Comparison of ENCODE assay signal across 21 mouse cellular contexts in the genomic region with DNA sequence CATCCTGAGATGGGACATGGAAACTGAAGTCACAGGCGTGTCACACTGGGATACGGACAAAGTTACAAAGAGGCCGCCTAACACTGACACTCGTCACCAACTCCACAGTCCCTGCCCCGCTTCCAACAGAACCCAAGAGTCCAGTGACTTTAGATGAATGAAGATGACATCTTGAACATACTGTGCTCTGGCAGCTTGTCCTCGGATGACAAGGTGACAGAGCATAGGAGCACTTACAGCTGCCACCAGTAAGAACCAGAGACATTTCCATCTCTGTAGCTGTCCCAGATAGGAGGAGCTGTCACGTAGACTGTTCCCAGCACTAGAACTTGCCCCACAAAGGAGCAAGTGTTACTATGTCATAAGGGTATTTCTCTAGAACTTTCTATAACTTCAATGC. TPM values are rescaled to one million over a fixed set of nuclear protein-coding genes. Genes with fewer than 3 reads are reported as not detected.
A peak's percentile ranks its signal among the peaks of the same experiment; 100 is the strongest.
DNase-seq lines count a peak whose midpoint lies in the region; ATAC-seq and TF ChIP-seq lines count a peak whose summit lies in the region.
"Had no signal": no experiment of that assay in that cellular context is flagged by ENCODE, and none has a peak within 500 bp of the region (broad histone marks: within the 10 kb centered on the region; RNA-seq: fewer than 3 reads in every experiment).

No protein-coding gene starts in this region.

- TF ChIP-seq CTCF in heart, adult 2 months (IDR thresholded peaks at IDR 0.05), result no peak
- TF ChIP-seq CTCF in heart, postnatal 0 days (IDR thresholded peaks at IDR 0.05; ENCODE audit: low read depth), result 0 out of 2 replicates have a peak, but pooled peaks have one; percentile 3
- TF ChIP-seq CTCF in layer of hippocampus, adult 2 months (conservative IDR thresholded peaks at IDR 0.05), result no peak

- WGBS in heart, adult 2 months, result 62% methylated on average over 7 of the region's 7 CpGs
- WGBS in heart, embryonic 13.5 days, result 44% methylated on average over 7 of the region's 7 CpGs
- WGBS in heart, postnatal 0 days, result 38% methylated on average over 7 of the region's 7 CpGs

- H3K9me3 ChIP-seq in heart, embryonic 13.5 days, result no peaks in the 10 kb centered on the region
- no peaks in the 10 kb centered on the region for H3K9me3 ChIP-seq in heart, postnatal 0 days (replicated peaks; ENCODE audit: control insufficient read depth, low read length)
- H3K9me3 ChIP-seq: embryonic facial prominence, embryonic 12.5 days; forebrain, embryonic 12.5 days; G1E; limb, embryonic 12.5 days; liver, embryonic 12.5 days had no signal

- ATAC-seq in heart, embryonic 13.5 days (ENCODE audit: extremely low read depth, insufficient number of reproducible peaks, low FRiP score, low TSS enrichment), result no peak
- ATAC-seq in heart, postnatal 0 days (ENCODE audit: insufficient read depth, low read depth), result peak; percentile 49
- ATAC-seq: intestine, postnatal 0 days; liver, embryonic 12.5 days; Patski had no signal

- H3K4me1 ChIP-seq in heart, adult 2 months (ENCODE audit: control insufficient read depth, insufficient read depth, low read length), result peaks cover 41% of the 10 kb centered on the region
- H3K4me1 ChIP-seq in heart, embryonic 13.5 days, result peaks cover 70% of the 10 kb centered on the region
- peaks cover 50% of the 10 kb centered on the region for H3K4me1 ChIP-seq in heart, postnatal 0 days (ENCODE audit: control insufficient read depth, insufficient read depth)

- DNase-seq in heart, adult 2 months, result peak in 1 of 2 experiments; percentile 53
- DNase-seq in heart, postnatal 25 days (ENCODE audit: low spot score), result no peak
- DNase-seq in heart, postnatal 0 days (ENCODE audit: low spot score), result peak; percentile 70
- DNase-seq in lung, postnatal 36 days, result peak; percentile 60
- DNase-seq in adrenal gland, adult 8-10 months, result no peak
- no peak for DNase-seq in layer of hippocampus, adult 2 months (ENCODE audit: low spot score in 2 of 2)
- DNase-seq: cerebellum, adult 2 months; cerebellum, postnatal 25 days; kidney, postnatal 25 days; midbrain, embryonic 14.5 days; right cerebral cortex, postnatal 14 days; spleen, adult 18-20 months had no signal

- peak; percentile 96 for TF ChIP-seq EP300 in heart, adult 2 months (IDR thresholded peaks at IDR 0.05; ENCODE audit: insufficient read depth, low read depth, low read length)
- peak; percentile 67; the same call in 1 of the 2 replicates for TF ChIP-seq EP300 in heart, postnatal 0 days (IDR thresholded peaks at IDR 0.05; ENCODE audit: low read depth)

- peak overlapping the region; percentile 73 for H3K27ac ChIP-seq in heart, adult 2 months
- H3K27ac ChIP-seq in heart, embryonic 13.5 days (replicated peaks), result peak overlapping the region; percentile 79
- H3K27ac ChIP-seq in heart, postnatal 0 days (ENCODE audit: low read depth), result peak overlapping the region; percentile 82
- H3K27ac ChIP-seq in layer of hippocampus, adult 2 months, result no peak overlapping the region
- H3K27ac ChIP-seq: embryonic facial prominence, embryonic 12.5 days; forebrain, embryonic 12.5 days; limb, embryonic 12.5 days; liver, embryonic 12.5 days had no signal

- H3K4me2 ChIP-seq in heart, embryonic 13.5 days, result no peak overlapping the region
- H3K4me2 ChIP-seq in heart, postnatal 0 days (ENCODE audit: low read depth, low read length), result no peak overlapping the region
- H3K4me2 ChIP-seq: embryonic facial prominence, embryonic 12.5 days; forebrain, embryonic 12.5 days; limb, embryonic 12.5 days; liver, embryonic 12.5 days had no signal

- intact Hi-C loops in heart, adult 2 months (cut with DNase I), result no loop called here
- intact Hi-C loops in heart, postnatal 25 days (cut with DNase I), result no loop called here

- H3K79me2 ChIP-seq in heart, adult 2 months (replicated peaks; ENCODE audit: control insufficient read depth, insufficient read depth, low read length), result no peaks in the 10 kb centered on the region

- TF ChIP-seq POLR2A in heart, adult 2 months (IDR thresholded peaks at IDR 0.05; ENCODE audit: insufficient read depth, low read depth, low read length), result no peak

- peaks cover 40% of the 10 kb centered on the region for H3K36me3 ChIP-seq in heart, adult 2 months (ENCODE audit: control insufficient read depth, insufficient read depth, low read length)
- H3K36me3 ChIP-seq in heart, embryonic 13.5 days, result peaks cover 100% of the 10 kb centered on the region
- peaks cover 78% of the 10 kb centered on the region for H3K36me3 ChIP-seq in heart, postnatal 0 days (replicated peaks; ENCODE audit: control insufficient read depth, insufficient read depth, low read length)
- H3K36me3 ChIP-seq: embryonic facial prominence, embryonic 12.5 days; forebrain, embryonic 12.5 days; limb, embryonic 12.5 days had no signal

- no peak overlapping the region for H3K9ac ChIP-seq in heart, adult 2 months (ENCODE audit: low read depth, low read length)
- 0 out of 2 replicates have a peak overlapping the region, but pooled peaks have one; percentile 72 for H3K9ac ChIP-seq in heart, embryonic 13.5 days
- 0 out of 2 replicates have a peak overlapping the region, but pooled peaks have one; percentile 12 for H3K9ac ChIP-seq in heart, postnatal 0 days (replicated peaks; ENCODE audit: low read depth, low read length)
- H3K9ac ChIP-seq: embryonic facial prominence, embryonic 12.5 days; forebrain, embryonic 12.5 days; limb, embryonic 12.5 days; liver, embryonic 12.5 days had no signal

- no peak overlapping the region for H3K4me3 ChIP-seq in heart, adult 2 months
- no peak overlapping the region for H3K4me3 ChIP-seq in heart, embryonic 13.5 days
- H3K4me3 ChIP-seq in heart, postnatal 0 days (ENCODE audit: low read depth, low read length), result no peak overlapping the region
- H3K4me3 ChIP-seq in layer of hippocampus, adult 2 months, result no peak overlapping the region
- H3K4me3 ChIP-seq: embryonic facial prominence, embryonic 12.5 days; forebrain, embryonic 12.5 days; limb, embryonic 12.5 days; liver, embryonic 12.5 days; megakaryocyte, embryonic 14.5 days had no signal

- no peaks in the 10 kb centered on the region for H3K27me3 ChIP-seq in heart, adult 2 months (ENCODE audit: control insufficient read depth, insufficient read depth, low read length)
- no peaks in the 10 kb centered on the region for H3K27me3 ChIP-seq in heart, embryonic 13.5 days (replicated peaks)
- no peaks in the 10 kb centered on the region for H3K27me3 ChIP-seq in heart, postnatal 0 days (ENCODE audit: control insufficient read depth, insufficient read depth, low read length)
- H3K27me3 ChIP-seq: embryonic facial prominence, embryonic 12.5 days; forebrain, embryonic 12.5 days; limb, embryonic 12.5 days; liver, embryonic 12.5 days; Patski had no signal

RNA-seq across cellular contexts. Expression of a gene that starts 18.4 kb away (rescaled TPM):
- 100 to 1,000 TPM; 270 to 286 TPM for total RNA-seq in heart, adult 2 months (2021)
- polyA plus RNA-seq in heart, adult 2 months (2012; rRNA removed), result 155 and 205 TPM in 2 replicates
- total RNA-seq in heart, postnatal 25 days (2021), result 100 to 1,000 TPM; 238 to 253 TPM
- 218 and 237 TPM in 2 replicates for polyA plus RNA-seq in heart, embryonic 13.5 days (2015; fragmentation: Nextera tagmentation; extraction: Ambion mirVana)
- total RNA-seq in heart, postnatal 0 days (2014; rRNA removed; ENCODE audit: low replicate concordance), result 445 and 622 TPM in 2 replicates
- 136 and 155 TPM in 2 replicates for polyA plus RNA-seq in heart, postnatal 0 days (2015; fragmentation: Nextera tagmentation; extraction: Ambion mirVana)
- 10 to 100 TPM; 58.1 to 75.3 (median 62.3) TPM for total RNA-seq in adrenal gland, adult 8-10 months (2022)
- total RNA-seq in layer of hippocampus, adult 2 months (2021), result 10 to 100 TPM in 1 of 2 experiments, 1 to 10 TPM in 1; 9.8 to 14.0 TPM

Comparison
In these comparisons a context has a peak if more than half of its experiments do, and no peak if none do; other contexts are left out.
1. DNase-seq: peak in heart, postnatal 0 days (single experiment) and lung, postnatal 36 days (single experiment); none in heart, postnatal 25 days (single experiment), adrenal gland, adult 8-10 months (single experiment) and layer of hippocampus, adult 2 months (0 of 2).